Mouse (Mus musculus): Measurements from ENCODE around the gene Gm10972. TPM values are rescaled to one million over a fixed set of nuclear protein-coding genes. Genes with fewer than 3 reads are reported as not detected.
"Not testable (repeated sequence)": the region's sequence is repeated elsewhere in the genome, so short reads cannot be mapped to it uniquely, and the experiment has no call there.

Gene Gm10972
- total RNA-seq (2014; rRNA removed), result not detected in 2 replicates
- polyA plus RNA-seq (2015; fragmentation: Nextera tagmentation; extraction: Ambion mirVana), result not detected in 2 replicates

- 90% methylated on average over 2 of the region's 2 CpGs for WGBS
- H3K36me3 ChIP-seq (ENCODE audit: insufficient read depth, low read length); DNase-seq (ENCODE audit: low spot score): not testable (repeated sequence)
These were observed at the start of gene Gm10972 for GRCm38 (mm10) chr3:94642495-94643162. Gm10972 (plus strand) TSS chr3:94643112.

GRCm38 (mm10) chr3:94595871-94596287 lies 47.0 kb upstream of the Gm10972 start:
- no peak overlapping the region for H3K9ac ChIP-seq (replicated peaks; ENCODE audit: low read length, poor library complexity, severe bottlenecking)
- H3K9me3 ChIP-seq (ENCODE audit: low read length), result no peaks in the 10 kb centered on the region
- DNase-seq (ENCODE audit: low spot score), result no peak
- no peak overlapping the region for H3K4me2 ChIP-seq (ENCODE audit: low read depth, low read length, poor library complexity, severe bottlenecking)
- no peak for TF ChIP-seq CTCF (IDR thresholded peaks at IDR 0.05)
- H3K27ac ChIP-seq (ENCODE audit: low read depth, low read length), result no peak overlapping the region
- WGBS, result 94% methylated on average over 6 of the region's 6 CpGs
- no peak for ATAC-seq (ENCODE audit: low FRiP score)
- H3K4me3 ChIP-seq (ENCODE audit: low read depth, low read length), result no peak overlapping the region
- H3K36me3 ChIP-seq (ENCODE audit: insufficient read depth, low read length), result no peaks in the 10 kb centered on the region
- no peaks in the 10 kb centered on the region for H3K27me3 ChIP-seq (ENCODE audit: insufficient read depth, low read length)
- no peaks in the 10 kb centered on the region for H3K4me1 ChIP-seq (ENCODE audit: insufficient read depth, low read length)

More at GRCm38 (mm10) chr3:94642495-94643162, at the start of gene Gm10972:
- not testable (repeated sequence) for H3K27ac ChIP-seq (ENCODE audit: low read depth, low read length); H3K4me1 ChIP-seq (ENCODE audit: insufficient read depth, low read length); H3K27me3 ChIP-seq (ENCODE audit: insufficient read depth, low read length); ATAC-seq (ENCODE audit: low FRiP score); H3K4me3 ChIP-seq (ENCODE audit: low read depth, low read length); H3K9me3 ChIP-seq (ENCODE audit: low read length); H3K4me2 ChIP-seq (ENCODE audit: low read depth, low read length, poor library complexity, severe bottlenecking); H3K9ac ChIP-seq (replicated peaks; ENCODE audit: low read length, poor library complexity, severe bottlenecking)

GRCm38 (mm10) chr3:94597224-94597779 lies 45.6 kb upstream of the Gm10972 start:
- Histone ChIP-seq H3K36me3 (ENCODE audit: insufficient read depth, low read length) (no peaks in the 10 kb centered on the region), H3K27me3 (ENCODE audit: insufficient read depth, low read length) (no peaks in the 10 kb centered on the region), H3K4me1 (ENCODE audit: insufficient read depth, low read length) (no peaks in the 10 kb centered on the region), H3K9me3 (ENCODE audit: low read length) (no peaks in the 10 kb centered on the region), H3K4me3 (ENCODE audit: low read depth, low read length) (no peak overlapping the region), H3K27ac (ENCODE audit: low read depth, low read length) (no peak overlapping the region), H3K9ac (replicated peaks; ENCODE audit: low read length, poor library complexity, severe bottlenecking) (no peak overlapping the region), H3K4me2 (ENCODE audit: low read depth, low read length, poor library complexity, severe bottlenecking) (no peak overlapping the region)
- DNase-seq (ENCODE audit: low spot score) (no peak), ATAC-seq (ENCODE audit: low FRiP score) (no peak)
- no peak for TF ChIP-seq CTCF (IDR thresholded peaks at IDR 0.05)
- WGBS, result 96% methylated on average over 3 of the region's 3 CpGs

- Histone ChIP-seq H3K4me2 (ENCODE audit: low read depth, low read length, poor library complexity, severe bottlenecking) (no peak overlapping the region), H3K27me3 (ENCODE audit: insufficient read depth, low read length) (no peaks in the 10 kb centered on the region), H3K4me1 (ENCODE audit: insufficient read depth, low read length) (no peaks in the 10 kb centered on the region), H3K4me3 (ENCODE audit: low read depth, low read length) (no peak overlapping the region), H3K9ac (replicated peaks; ENCODE audit: low read length, poor library complexity, severe bottlenecking) (no peak overlapping the region), H3K9me3 (ENCODE audit: low read length) (no peaks in the 10 kb centered on the region), H3K27ac (ENCODE audit: low read depth, low read length) (no peak overlapping the region), H3K36me3 (ENCODE audit: insufficient read depth, low read length) (no peaks in the 10 kb centered on the region)
- ATAC-seq (ENCODE audit: low FRiP score) (no peak), DNase-seq (ENCODE audit: low spot score) (peak; percentile 62)
- peak; percentile 81 for TF ChIP-seq CTCF (IDR thresholded peaks at IDR 0.05)
- WGBS, result 0% methylated on average over 4 of the region's 4 CpGs
These were observed 41.0 kb upstream of the Gm10972 start for GRCm38 (mm10) chr3:94601959-94602358.

GRCm38 (mm10) chr3:94609621-94610020 lies 33.3 kb upstream of the Gm10972 start:
- H3K9ac ChIP-seq (replicated peaks; ENCODE audit: low read length, poor library complexity, severe bottlenecking), result no peak overlapping the region
- no peaks in the 10 kb centered on the region for H3K9me3 ChIP-seq (ENCODE audit: low read length)
- ATAC-seq (ENCODE audit: low FRiP score) (no peak), DNase-seq (ENCODE audit: low spot score) (no peak)
- no peak for TF ChIP-seq CTCF (IDR thresholded peaks at IDR 0.05)
- no peak overlapping the region for H3K4me3 ChIP-seq (ENCODE audit: low read depth, low read length)
- no peaks in the 10 kb centered on the region for H3K27me3 ChIP-seq (ENCODE audit: insufficient read depth, low read length)
- no peaks in the 10 kb centered on the region for H3K36me3 ChIP-seq (ENCODE audit: insufficient read depth, low read length)
- H3K27ac ChIP-seq (ENCODE audit: low read depth, low read length), result no peak overlapping the region
- 92% methylated on average over 3 of the region's 3 CpGs for WGBS
- H3K4me1 ChIP-seq (ENCODE audit: insufficient read depth, low read length), result no peaks in the 10 kb centered on the region
- H3K4me2 ChIP-seq (ENCODE audit: low read depth, low read length, poor library complexity, severe bottlenecking), result no peak overlapping the region

GRCm38 (mm10) chr3:94610581-94610980 lies 32.3 kb upstream of the Gm10972 start:
- Histone ChIP-seq H3K36me3 (ENCODE audit: insufficient read depth, low read length) (no peaks in the 10 kb centered on the region), H3K27me3 (ENCODE audit: insufficient read depth, low read length) (no peaks in the 10 kb centered on the region), H3K27ac (ENCODE audit: low read depth, low read length) (no peak overlapping the region), H3K4me2 (ENCODE audit: low read depth, low read length, poor library complexity, severe bottlenecking) (no peak overlapping the region), H3K9me3 (ENCODE audit: low read length) (no peaks in the 10 kb centered on the region), H3K9ac (replicated peaks; ENCODE audit: low read length, poor library complexity, severe bottlenecking) (no peak overlapping the region), H3K4me3 (ENCODE audit: low read depth, low read length) (no peak overlapping the region), H3K4me1 (ENCODE audit: insufficient read depth, low read length) (no peaks in the 10 kb centered on the region)
- DNase-seq (ENCODE audit: low spot score) (no peak), ATAC-seq (ENCODE audit: low FRiP score) (no peak)
- no peak for TF ChIP-seq CTCF (IDR thresholded peaks at IDR 0.05)
- WGBS, result 81% methylated on average over 2 of the region's 2 CpGs
